Mouse (Mus musculus): ENCODE results near the gene Tmem100. TPM values are rescaled to one million over a fixed set of nuclear protein-coding genes. Genes with fewer than 3 reads are reported as not detected.

The Tmem100 gene
- polyA plus RNA-seq (2012; ENCODE audit: low replicate concordance) = not detected in 2 replicates

DNA sequence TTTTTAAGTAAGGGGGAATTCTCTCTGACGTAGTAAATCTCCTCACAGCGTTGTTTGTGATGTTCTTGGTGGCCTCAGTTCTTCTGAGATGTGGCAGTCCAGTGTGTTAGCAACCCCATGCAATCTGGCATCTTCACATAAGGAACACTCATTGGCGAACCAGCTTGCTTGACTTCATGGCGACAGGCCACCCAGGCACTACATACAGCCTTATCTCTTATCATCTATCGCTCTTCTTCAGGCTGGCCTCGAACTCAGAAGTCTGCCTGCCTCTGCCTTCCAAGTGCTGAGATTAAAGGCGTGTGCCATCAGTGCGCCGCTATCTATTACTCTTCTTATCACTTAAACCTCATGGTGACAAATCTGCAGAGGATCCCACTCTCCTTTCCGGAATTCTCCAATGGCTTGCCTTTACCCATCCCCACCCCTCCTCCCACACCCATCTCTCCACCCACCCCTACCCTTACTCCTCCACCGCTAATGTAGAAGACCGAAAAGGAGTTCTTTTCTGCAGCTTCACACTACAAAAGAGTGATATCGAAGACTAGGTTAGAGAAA is at the start of gene Tmem100:
Gene Tmem100, plus strand, starts transcription at position 508 of the 558 bp plus-strand sequence.

DNA sequence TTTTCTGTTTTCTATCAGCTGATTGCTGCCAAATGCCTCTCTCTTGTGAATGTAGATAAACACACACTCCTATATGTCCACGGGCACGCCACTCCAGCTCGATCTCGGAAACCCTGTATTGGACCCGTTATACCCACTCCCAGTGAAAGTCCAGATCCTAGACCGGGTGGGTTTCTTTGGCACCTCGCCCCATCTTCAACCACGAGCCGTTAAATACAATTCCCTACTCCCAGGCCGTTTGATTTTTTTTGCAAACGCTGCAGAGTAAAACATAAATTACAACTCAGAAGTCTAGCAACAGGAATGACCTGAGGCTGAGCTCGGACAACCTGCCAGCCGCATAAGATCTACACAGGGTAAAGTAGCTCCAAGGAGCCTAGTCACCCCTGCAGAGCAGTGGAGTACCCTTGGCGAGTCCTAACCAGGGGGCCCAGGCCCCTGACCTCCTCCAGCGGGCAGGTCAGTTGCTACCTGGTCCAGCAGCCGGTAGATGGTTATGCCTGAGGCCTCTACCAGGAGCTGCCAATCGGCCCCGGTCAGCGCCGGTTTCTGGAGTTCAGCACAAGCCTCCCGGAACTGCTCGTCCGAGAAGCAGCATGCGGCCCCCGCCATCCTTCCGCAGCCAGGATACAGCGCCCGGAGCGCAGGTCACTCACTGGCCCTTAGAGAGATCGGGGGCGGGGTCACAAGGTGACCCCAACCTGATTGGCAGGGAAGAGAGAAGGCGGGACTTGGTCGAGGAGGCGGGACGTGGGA is 27.7 kb upstream of the Tmem100 start, which contains the start of gene Pctp:
Gene Pctp, minus strand, starts transcription at position 664 of the 756 bp plus-strand sequence.

Other genes starting within 250 kb of the Tmem100 start
- 0.20 and 0.25 TPM in 2 replicates for gene Pctp, start 27.5 kb upstream of the Tmem100 start, polyA plus RNA-seq (2012; ENCODE audit: low replicate concordance)
- gene Gm45716, start 157.3 kb downstream of the Tmem100 start, polyA plus RNA-seq (2012; ENCODE audit: low replicate concordance) = 0.50 and 1.2 TPM in 2 replicates
- 4.4 and 7.1 TPM in 2 replicates for gene Mmd, start 219.1 kb downstream of the Tmem100 start, polyA plus RNA-seq (2012; ENCODE audit: low replicate concordance)